Mouse (Mus musculus): Measurements from ENCODE around the gene Ncoa3. TPM values are rescaled to one million over a fixed set of nuclear protein-coding genes. Genes with fewer than 3 reads are reported as not detected.

Ncoa3 gene
- polyA plus RNA-seq, 1 experiment from 2014 or later = 18.2 TPM

GRCm38 (mm10) chr2:166122781-166123180, 130.3 kb downstream of the Ncoa3 start:
- H3K9ac ChIP-seq (replicated peaks; ENCODE audit: low read length) = no peak overlapping the region
- no peak overlapping the region for H3K27ac ChIP-seq (replicated peaks; ENCODE audit: low read depth, low read length)
- WGBS = 91% methylated on average over 6 of the region's 6 CpGs
- DNase-seq (no peak), ATAC-seq (ENCODE audit: low FRiP score, low TSS enrichment) (no peak)
- no peaks in the 10 kb centered on the region for H3K36me3 ChIP-seq (ENCODE audit: control insufficient read depth, insufficient read depth, low read length)
- H3K4me3 ChIP-seq (replicated peaks; ENCODE audit: low read depth, low read length) = no peak overlapping the region
- no peaks in the 10 kb centered on the region for H3K4me1 ChIP-seq (ENCODE audit: control insufficient read depth, insufficient read depth, low read length)
- no peaks in the 10 kb centered on the region for H3K27me3 ChIP-seq (ENCODE audit: control insufficient read depth, insufficient read depth, low read length)
- H3K9me3 ChIP-seq (ENCODE audit: control insufficient read depth, low read length) = no peaks in the 10 kb centered on the region
- H3K4me2 ChIP-seq (ENCODE audit: low read length) = no peak overlapping the region

Other genes starting within 250 kb of the Ncoa3 start
- gene Zmynd8, start 93.6 kb upstream of the Ncoa3 start, polyA plus RNA-seq (2014; fragmentation: Nextera tagmentation; extraction: Ambion mirVana) = 64.4 and 67.8 TPM in 2 replicates
- gene Sulf2, start 163.0 kb downstream of the Ncoa3 start, polyA plus RNA-seq (2014; fragmentation: Nextera tagmentation; extraction: Ambion mirVana) = 90.9 and 93.8 TPM in 2 replicates

Data from midbrain, embryonic 14.5 days (tissue).